Mouse (Mus musculus) ES-E14 (cell line): ENCODE data around the gene 4933430I17Rik.

Experiments
- CHD2 ChIP-seq: IDR thresholded peaks from 2 replicates; pipeline ENCODE4 v1.6.1; 2014; ENCODE audit warnings: mild to moderate bottlenecking, low read depth, low read length, inconsistent platforms
- HCFC1 ChIP-seq: IDR thresholded peaks from 2 replicates; pipeline ENCODE4 v1.6.1; 2012; ENCODE audit warnings: low read length, inconsistent platforms, borderline replicate concordance; ENCODE audit not compliant: insufficient read depth
- MAFK ChIP-seq: IDR thresholded peaks from 2 replicates; pipeline ENCODE4 v1.6.1; 2014; ENCODE audit warnings: mild to moderate bottlenecking, low read depth, low read length, inconsistent platforms; ENCODE audit not compliant: insufficient read depth
- ZC3H11A ChIP-seq: IDR thresholded peaks from 2 replicates; pipeline ENCODE4 v1.6.1; 2012; ENCODE audit warnings: low read depth, mild to moderate bottlenecking, inconsistent platforms, low read length, borderline replicate concordance
- ZNF384 ChIP-seq: IDR thresholded peaks from 2 replicates; pipeline ENCODE4 v1.6.1; 2012; ENCODE audit warnings: low read depth, low read length, inconsistent platforms

GRCm38 (mm10) chr4:62515490-62515889 lies 9.7 kb upstream of the 4933430I17Rik start:
- TF ChIP-seq ZNF384 (no peak), ZC3H11A (no peak), MAFK (no peak), CHD2 (no peak), HCFC1 (no peak)
